Mouse (Mus musculus) heart, adult 2 months (tissue): ENCODE data around the gene Smg6.

Experiments
- CTCF ChIP-seq: fragments of 200-600 bp; IDR thresholded peaks from 2 replicates; pipeline ENCODE4 v1.8.1; 2022; ENCODE audit warnings: antibody characterized with exemption, mild to moderate bottlenecking, moderate library complexity
- EP300 ChIP-seq: fragments of 200-500 bp; IDR thresholded peaks from 2 replicates; pipeline ENCODE4 v1.6.1; 2011; ENCODE audit warnings: low read depth, low read length, control low read depth; ENCODE audit not compliant: insufficient read depth
- POLR2A ChIP-seq: fragments of 200-500 bp; IDR thresholded peaks from 2 replicates; pipeline ENCODE4 v1.6.1; 2011; ENCODE audit warnings: mild to moderate bottlenecking, low read depth, low read length, control low read depth; ENCODE audit not compliant: insufficient read depth

GRCm38 (mm10) chr11:75129481-75129880 is 203.9 kb downstream of the Smg6 start:
- TF ChIP-seq CTCF (no peak), POLR2A (no peak), EP300 (no peak)
